Mouse (Mus musculus): ENCODE measurements around the gene Fgd5. TPM values are rescaled to one million over a fixed set of nuclear protein-coding genes. Genes with fewer than 3 reads are reported as not detected.
"Not testable (repeated sequence)": the region's sequence is repeated elsewhere in the genome, so short reads cannot be mapped to it uniquely, and the experiment has no call there.

Gene Fgd5
- total RNA-seq, 1 experiment from 2014 or later: not detected

GRCm38 (mm10) chr6:92042850-92043249 lies 64.2 kb downstream of the Fgd5 start:
- ATAC-seq (ENCODE audit: extremely low read depth, insufficient number of reproducible peaks, low FRiP score, poor library complexity, severe bottlenecking): no peak

- no peak for ATAC-seq (ENCODE audit: extremely low read depth, insufficient number of reproducible peaks, low FRiP score, poor library complexity, severe bottlenecking)
These were observed 79.1 kb downstream of the Fgd5 start for GRCm38 (mm10) chr6:92057768-92058167.

GRCm38 (mm10) chr6:92061725-92062124 lies 83.0 kb downstream of the Fgd5 start:
- no peak for ATAC-seq (ENCODE audit: extremely low read depth, insufficient number of reproducible peaks, low FRiP score, poor library complexity, severe bottlenecking)

GRCm38 (mm10) chr6:92063452-92063851 lies 84.8 kb downstream of the Fgd5 start:
- no peak for ATAC-seq (ENCODE audit: extremely low read depth, insufficient number of reproducible peaks, low FRiP score, poor library complexity, severe bottlenecking)

GRCm38 (mm10) chr6:92064101-92064500 lies 85.4 kb downstream of the Fgd5 start:
- no peak for ATAC-seq (ENCODE audit: extremely low read depth, insufficient number of reproducible peaks, low FRiP score, poor library complexity, severe bottlenecking)

GRCm38 (mm10) chr6:92065721-92066496 lies 87.2 kb downstream of the Fgd5 start:
- no peak for ATAC-seq (ENCODE audit: extremely low read depth, insufficient number of reproducible peaks, low FRiP score, poor library complexity, severe bottlenecking)

GRCm38 (mm10) chr6:92067146-92067790 lies 88.6 kb downstream of the Fgd5 start:
- peak; percentile 83 for ATAC-seq (ENCODE audit: extremely low read depth, insufficient number of reproducible peaks, low FRiP score, poor library complexity, severe bottlenecking)

- no peak for ATAC-seq (ENCODE audit: extremely low read depth, insufficient number of reproducible peaks, low FRiP score, poor library complexity, severe bottlenecking)
These were observed 92.6 kb downstream of the Fgd5 start for GRCm38 (mm10) chr6:92071121-92071839.

- ATAC-seq (ENCODE audit: extremely low read depth, insufficient number of reproducible peaks, low FRiP score, poor library complexity, severe bottlenecking): no peak
These were observed 102.1 kb downstream of the Fgd5 start for GRCm38 (mm10) chr6:92080730-92081129.

- no peak for ATAC-seq (ENCODE audit: extremely low read depth, insufficient number of reproducible peaks, low FRiP score, poor library complexity, severe bottlenecking)
These were observed 104.1 kb downstream of the Fgd5 start for GRCm38 (mm10) chr6:92082756-92083155.

GRCm38 (mm10) chr6:92084932-92085331 lies 106.3 kb downstream of the Fgd5 start:
- no peak for ATAC-seq (ENCODE audit: extremely low read depth, insufficient number of reproducible peaks, low FRiP score, poor library complexity, severe bottlenecking)

- ATAC-seq (ENCODE audit: extremely low read depth, insufficient number of reproducible peaks, low FRiP score, poor library complexity, severe bottlenecking): not testable (repeated sequence)
These were observed 110.5 kb downstream of the Fgd5 start for GRCm38 (mm10) chr6:92089141-92089540.

- ATAC-seq (ENCODE audit: extremely low read depth, insufficient number of reproducible peaks, low FRiP score, poor library complexity, severe bottlenecking): no peak
These were observed 111.3 kb downstream of the Fgd5 start for GRCm38 (mm10) chr6:92089982-92090381.

- no peak for ATAC-seq (ENCODE audit: extremely low read depth, insufficient number of reproducible peaks, low FRiP score, poor library complexity, severe bottlenecking)
These were observed 111.8 kb downstream of the Fgd5 start for GRCm38 (mm10) chr6:92090497-92090896.

- peak; percentile 30; the same call in 1 of the 2 replicates for ATAC-seq (ENCODE audit: extremely low read depth, insufficient number of reproducible peaks, low FRiP score, poor library complexity, severe bottlenecking)
These were observed 112.5 kb downstream of the Fgd5 start, which contains the start of gene Nr2c2 for GRCm38 (mm10) chr6:92091130-92091591. TSS of gene Nr2c2 (plus strand) at chr6:92091390.

GRCm38 (mm10) chr6:92091767-92092489 lies 113.2 kb downstream of the Fgd5 start:
- peak; percentile 96 for ATAC-seq (ENCODE audit: extremely low read depth, insufficient number of reproducible peaks, low FRiP score, poor library complexity, severe bottlenecking)

- ATAC-seq (ENCODE audit: extremely low read depth, insufficient number of reproducible peaks, low FRiP score, poor library complexity, severe bottlenecking): no peak
These were observed 114.1 kb downstream of the Fgd5 start for GRCm38 (mm10) chr6:92092737-92093136.

- no peak for ATAC-seq (ENCODE audit: extremely low read depth, insufficient number of reproducible peaks, low FRiP score, poor library complexity, severe bottlenecking)
These were observed 115.2 kb downstream of the Fgd5 start for GRCm38 (mm10) chr6:92093869-92094268.

Measured in neutrophil, adult 5-6 weeks (primary cell).